9 mouse cellular contexts compared by ENCODE assay signal in genomic region chr13:43262114-43262739, GRCm38 (mm10). TPM values are rescaled to one million over a fixed set of nuclear protein-coding genes. Genes with fewer than 3 reads are reported as not detected.
A peak's percentile ranks its signal among the peaks of the same experiment; 100 is the strongest.
DNase-seq lines count a peak whose midpoint lies in the region; ATAC-seq and TF ChIP-seq lines count a peak whose summit lies in the region.
"Had no signal": no experiment of that assay in that cellular context is flagged by ENCODE, and none has a peak within 500 bp of the region (broad histone marks: within the 10 kb centered on the region; RNA-seq: fewer than 3 reads in every experiment).

No protein-coding gene starts in this region.

- H3K27ac ChIP-seq in hindbrain, embryonic 10.5 days = no peak overlapping the region
- H3K27ac ChIP-seq: limb, embryonic 13.5 days had no signal

- H3K36me3 ChIP-seq in myocyte (ENCODE audit: control insufficient read depth, insufficient read depth) = no peaks in the 10 kb centered on the region
- no peaks in the 10 kb centered on the region for H3K36me3 ChIP-seq in hindbrain, embryonic 10.5 days
- H3K36me3 ChIP-seq: limb, embryonic 13.5 days had no signal

- H3K27me3 ChIP-seq in myocyte (ENCODE audit: control insufficient read depth, insufficient read depth, insufficient read length) = no peaks in the 10 kb centered on the region
- H3K27me3 ChIP-seq in hindbrain, embryonic 10.5 days (ENCODE audit: insufficient read depth, poor library complexity, severe bottlenecking) = no peaks in the 10 kb centered on the region
- H3K27me3 ChIP-seq: limb, embryonic 13.5 days had no signal

- 91% methylated on average over 11 of the region's 11 CpGs for WGBS in hindbrain, embryonic 10.5 days

- no peak for DNase-seq in frontal cortex, postnatal 25 days (ENCODE audit: low spot score in 2 of 2)
- DNase-seq in cerebellum, postnatal 10 days = peak; percentile 42 to 46
- peak; percentile 33 to 56 for DNase-seq in heart, postnatal 14 days
- no peak for DNase-seq in thymus, postnatal 10 days (ENCODE audit: low spot score in 2 of 2)
- DNase-seq in hindbrain, embryonic 10.5 days (ENCODE audit: low spot score) = no peak
- no peak for DNase-seq in adrenal gland, postnatal 10 days

- no peak overlapping the region for H3K4me3 ChIP-seq in myocyte
- H3K4me3 ChIP-seq in hindbrain, embryonic 10.5 days = no peak overlapping the region
- H3K4me3 ChIP-seq: limb, embryonic 13.5 days had no signal

- peak overlapping the region; percentile 77 for H3K4me2 ChIP-seq in myocyte (ENCODE audit: low read depth)
- H3K4me2 ChIP-seq: limb, embryonic 13.5 days had no signal

- no peaks in the 10 kb centered on the region for H3K9me3 ChIP-seq in hindbrain, embryonic 10.5 days
- H3K9me3 ChIP-seq: limb, embryonic 13.5 days had no signal

- peaks cover 32% of the 10 kb centered on the region for H3K79me2 ChIP-seq in myocyte (ENCODE audit: control insufficient read depth, insufficient read depth)

- peaks cover 12% of the 10 kb centered on the region for H3K4me1 ChIP-seq in hindbrain, embryonic 10.5 days (replicated peaks)
- H3K4me1 ChIP-seq: limb, embryonic 13.5 days had no signal

- peak; percentile 62 for ATAC-seq in frontal cortex, adult (ENCODE audit: low TSS enrichment)

- TF ChIP-seq POLR2A in myocyte (IDR thresholded peaks at IDR 0.05; ENCODE audit: insufficient read length, low read depth) = peak; percentile 30

- H3ac ChIP-seq in myocyte (ENCODE audit: control insufficient read depth, insufficient read length) = no peak overlapping the region

- intact Hi-C loops in heart, postnatal 14 days (cut with DNase I) = loop anchor here (2.0 kb wide), 1 partner anchor 61 kb away; no protein-coding TSS in a partner anchor

TF ChIP-seq in myocyte, 11 proteins besides CTCF, POLR2A, EP300 and RAD21:
- TF ChIP-seq USF1 (IDR thresholded peaks at IDR 0.05; ENCODE audit: low read depth) (no peak), CEBPB (IDR thresholded peaks at IDR 0.05; ENCODE audit: insufficient read depth, poor library complexity, severe bottlenecking) (peak; percentile 87), MYOD1 (IDR thresholded peaks at IDR 0.05; ENCODE audit: control insufficient read depth in 1 of 3, insufficient read length in 2 of 3, low read depth in 2 of 3) (peak in 2 of 3 experiments; percentile 94 to 97), TCF12 (IDR thresholded peaks at IDR 0.05; ENCODE audit: insufficient read depth, poor library complexity, severe bottlenecking) (peak; percentile 64), SRF (IDR thresholded peaks at IDR 0.05; ENCODE audit: control insufficient read depth, insufficient read length, low read depth) (peak; percentile 66), REST (IDR thresholded peaks at IDR 0.05; ENCODE audit: insufficient read depth, insufficient read length) (no peak), E2F4 (IDR thresholded peaks at IDR 0.05; ENCODE audit: insufficient read depth) (no peak), MAX (IDR thresholded peaks at IDR 0.05; ENCODE audit: low read depth) (no peak), POLR2AphosphoS2 (IDR thresholded peaks at IDR 0.05; ENCODE audit: insufficient read length, low read depth) (no peak), TCF3 (IDR thresholded peaks at IDR 0.05; ENCODE audit: insufficient read length, low read depth) (peak; percentile 29), MYOG (IDR thresholded peaks at IDR 0.05; ENCODE audit: control insufficient read depth in 1 of 3, insufficient read depth in 1 of 3, insufficient read length in 2 of 3, low read depth in 2 of 3) (peak in 1 of 3 experiments; percentile 62)
TF ChIP-seq in myocyte: peak in this region for 6.

RNA-seq across cellular contexts. Expression of gene Gfod1, which starts 41.7 kb away (rescaled TPM):
- total RNA-seq in heart, postnatal 14 days (2021) = 10 to 100 TPM; 31.8 to 32.0 TPM
- 6.5 TPM for polyA plus RNA-seq in myocyte (2012; fragmentation: generic; extraction: Trizol)
- polyA plus RNA-seq in hindbrain, embryonic 10.5 days (2016; fragmentation: Nextera tagmentation; extraction: Ambion mirVana) = 0.43 and 0.46 TPM in 2 replicates
- 10 to 100 TPM; 10.1 to 11.7 TPM for total RNA-seq in adrenal gland, postnatal 10 days (2021)

Comparison
In these comparisons a context has a peak if more than half of its experiments do, and no peak if none do; other contexts are left out.
1. DNase-seq: peak in cerebellum, postnatal 10 days (2 of 2) and heart, postnatal 14 days (2 of 2); none in frontal cortex, postnatal 25 days (0 of 2), thymus, postnatal 10 days (0 of 2), hindbrain, embryonic 10.5 days (single experiment) and adrenal gland, postnatal 10 days (single experiment).